Mouse (Mus musculus): Measurements from ENCODE around the gene Rbm45.

Gene Rbm45

DNA sequence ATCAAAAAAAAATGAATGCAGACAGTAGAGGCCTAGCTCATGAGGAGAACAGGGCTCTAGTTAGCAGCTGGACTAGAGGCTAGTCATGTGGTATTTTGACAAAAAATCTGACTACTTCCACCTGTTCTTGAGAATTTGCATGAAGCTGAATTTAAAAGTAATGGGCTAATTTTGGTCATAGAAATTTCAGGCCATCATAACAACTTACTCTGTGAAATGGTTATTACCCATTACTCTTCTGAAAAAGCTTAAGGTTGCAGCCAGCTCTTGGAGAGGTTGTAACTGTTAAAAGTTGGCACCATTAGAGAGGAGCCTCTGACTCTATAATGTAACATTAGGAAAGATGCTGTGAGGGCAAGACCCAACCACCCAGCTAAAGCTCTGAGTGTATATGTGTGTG, 16.7 kb downstream of the Rbm45 start:
- DNase-seq (ENCODE audit: low spot score) = no peak

DNA sequence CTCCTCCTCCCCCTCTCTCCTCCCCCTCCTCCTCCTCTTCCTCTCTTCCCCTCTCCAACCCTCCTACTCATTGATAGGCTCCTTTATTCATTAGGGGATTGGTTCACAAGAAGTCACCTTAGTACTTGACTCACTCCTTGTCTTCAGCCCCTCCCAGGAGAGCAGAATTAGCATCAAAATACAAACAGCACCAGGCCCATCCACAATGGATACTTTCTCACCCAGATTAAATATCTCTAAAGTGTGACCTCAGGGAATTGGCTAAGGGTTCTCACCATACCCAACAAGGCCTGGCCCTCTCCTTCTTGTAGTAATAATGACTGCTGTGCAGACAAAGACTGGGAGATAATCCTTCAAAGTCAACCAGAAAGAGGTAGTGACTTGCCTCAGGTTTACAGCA, 30.4 kb downstream of the Rbm45 start:
- no peak for DNase-seq (ENCODE audit: low spot score)

DNA sequence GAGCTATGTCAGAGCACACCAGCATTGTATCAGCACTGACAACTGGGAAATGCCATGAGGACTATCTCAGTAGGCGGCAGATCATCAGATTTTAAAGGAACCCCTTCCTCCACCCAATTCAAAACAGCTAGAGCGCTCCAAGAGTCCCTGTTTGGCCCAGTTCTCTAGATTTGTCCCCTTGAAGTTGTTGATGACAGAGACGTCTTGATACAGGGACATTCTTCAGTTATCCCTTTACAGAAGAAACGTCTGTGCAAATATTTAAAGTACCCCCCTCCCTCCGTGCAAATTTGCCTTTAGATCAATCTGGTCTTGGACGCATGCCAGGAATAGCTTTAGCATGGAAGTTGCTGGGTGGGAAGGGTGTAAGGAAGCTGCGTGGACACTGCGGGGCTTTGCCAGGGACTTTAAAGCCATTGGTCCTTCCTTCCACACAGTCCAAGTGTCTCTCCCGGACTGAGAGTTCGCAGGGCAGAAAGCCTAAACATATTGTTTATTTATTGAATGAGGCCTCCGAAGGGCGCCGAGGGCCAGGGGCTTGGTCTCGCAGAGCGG, 35.9 kb downstream of the Rbm45 start:
- no peak for DNase-seq (ENCODE audit: low spot score)

DNA sequence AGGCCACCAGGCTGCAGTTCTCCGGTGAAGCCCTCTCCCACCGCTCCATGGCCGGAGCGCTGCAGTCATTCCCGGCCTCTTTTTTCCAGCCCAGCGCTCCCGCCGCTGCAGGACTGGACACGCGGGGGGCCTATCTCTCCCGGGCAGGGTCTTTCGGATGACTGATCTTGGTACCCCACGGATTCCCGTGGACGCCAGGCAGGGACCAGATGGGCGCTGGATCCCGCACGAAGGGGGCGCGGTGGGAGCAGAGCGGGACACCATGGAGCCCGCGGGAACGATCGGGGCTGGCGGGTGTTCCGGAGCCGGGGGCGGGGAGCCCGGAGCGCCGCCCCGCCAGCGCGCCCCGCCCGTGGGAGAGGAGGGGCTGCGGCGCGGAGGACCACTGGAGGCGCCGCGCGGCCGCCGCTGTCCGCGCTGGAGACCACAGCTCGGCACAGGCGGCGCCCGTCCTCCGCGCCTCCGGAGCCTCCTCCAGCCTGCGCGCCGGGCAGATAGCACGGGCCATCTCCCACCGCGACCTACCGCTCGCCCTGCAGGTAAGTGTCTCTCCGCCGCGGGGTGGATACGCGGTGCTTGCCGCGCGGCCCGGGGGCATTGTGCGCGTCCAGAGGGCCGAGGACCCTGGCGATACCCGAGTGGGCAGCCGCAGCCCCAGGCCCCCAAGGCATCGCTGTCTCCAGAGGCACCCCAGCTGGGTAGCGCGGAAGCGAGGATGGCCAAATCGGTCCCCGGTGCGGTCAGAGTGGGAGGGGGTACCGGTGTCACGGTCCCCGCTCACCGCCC, 36.6 kb downstream of the Rbm45 start, which contains the start of gene Osbpl6:
TSS of gene Osbpl6 (plus strand) at position 358 of the 786 bp plus-strand sequence.
- DNase-seq (ENCODE audit: low spot score) = peak; percentile 84

DNA sequence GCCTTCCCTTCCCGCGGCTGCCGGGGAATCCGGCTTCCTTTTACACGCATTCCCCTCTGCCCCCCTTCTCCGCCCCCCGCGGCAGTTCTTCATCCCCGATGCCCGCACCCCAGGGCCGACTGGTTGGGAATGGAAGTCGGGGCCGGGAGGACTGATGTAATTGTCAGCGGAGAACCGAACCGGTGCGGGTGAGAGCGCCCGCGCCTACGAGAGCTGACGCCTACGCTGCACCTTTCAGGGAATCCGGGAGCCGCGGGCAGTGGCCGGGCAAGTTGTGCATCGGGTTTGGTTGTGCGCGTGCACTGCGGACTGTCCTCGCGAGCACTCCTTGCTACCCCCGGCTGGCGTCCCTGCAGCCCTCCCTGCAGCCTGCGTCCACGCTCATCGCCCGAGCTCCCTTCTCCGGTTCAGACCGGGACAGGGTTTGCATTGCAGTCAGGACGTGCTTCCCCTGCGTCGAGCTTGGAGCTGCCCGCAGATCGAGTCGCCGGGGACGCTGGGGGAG, 37.2 kb downstream of the Rbm45 start:
- DNase-seq (ENCODE audit: low spot score) = peak; percentile 74

DNA sequence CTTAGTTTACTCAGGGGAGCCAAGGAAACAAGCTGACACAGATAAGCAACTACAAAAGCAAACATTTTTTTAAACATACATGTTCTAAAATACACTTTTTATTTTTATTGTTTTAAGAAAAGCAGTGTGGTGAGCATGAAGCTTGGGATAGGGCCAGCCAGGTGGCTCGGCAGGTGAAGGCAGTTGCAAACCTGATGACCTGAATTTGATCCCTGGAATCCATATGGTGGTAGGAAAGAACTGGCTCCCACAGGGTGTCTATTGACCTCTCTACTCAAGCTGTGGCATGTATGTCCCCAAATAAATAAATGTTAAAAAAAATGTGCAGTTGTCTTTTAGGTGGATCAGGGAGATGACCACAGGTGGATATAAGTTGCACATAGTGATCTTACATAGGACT, 39.7 kb downstream of the Rbm45 start:
- no peak for DNase-seq (ENCODE audit: low spot score)

DNA sequence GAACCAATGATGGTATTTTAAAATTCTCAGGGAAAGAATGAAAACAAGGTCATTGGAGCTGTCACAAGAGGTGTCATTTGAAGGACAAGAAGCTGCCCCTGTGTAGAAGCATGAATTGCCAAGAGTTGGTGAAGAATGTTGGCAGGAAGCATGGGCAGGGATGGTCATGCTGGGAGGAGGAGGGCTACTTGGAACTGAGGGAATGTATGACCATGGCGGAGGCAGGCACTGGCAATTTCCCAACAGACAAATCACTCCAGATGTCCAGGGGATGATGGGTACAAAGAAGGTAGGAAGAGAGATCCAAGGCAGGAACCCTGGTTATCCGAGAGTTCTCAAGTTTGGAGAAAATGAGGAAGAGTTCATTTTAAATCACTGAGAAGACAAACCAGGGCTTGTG, 40.2 kb downstream of the Rbm45 start:
- no peak for DNase-seq (ENCODE audit: low spot score)

DNA sequence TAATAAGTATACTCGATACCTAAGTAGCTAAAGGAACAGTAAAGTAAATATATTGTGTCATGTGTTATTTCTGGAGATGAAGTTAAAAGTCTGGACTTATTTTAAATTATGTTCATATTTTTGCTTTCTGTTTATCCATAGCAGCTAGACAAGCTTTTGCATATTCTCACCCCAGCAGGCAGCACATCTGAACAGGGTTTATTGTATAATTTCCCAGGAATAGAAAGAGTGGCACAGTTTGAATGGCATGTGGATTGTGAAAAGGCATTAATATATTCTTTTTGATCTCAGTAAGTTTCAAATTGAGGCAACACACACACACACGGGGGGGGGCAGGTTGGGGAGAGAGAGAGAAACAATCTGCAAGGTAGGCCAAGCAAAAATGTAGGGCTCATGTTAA, 43.1 kb downstream of the Rbm45 start:
- DNase-seq (ENCODE audit: low spot score) = no peak

DNA sequence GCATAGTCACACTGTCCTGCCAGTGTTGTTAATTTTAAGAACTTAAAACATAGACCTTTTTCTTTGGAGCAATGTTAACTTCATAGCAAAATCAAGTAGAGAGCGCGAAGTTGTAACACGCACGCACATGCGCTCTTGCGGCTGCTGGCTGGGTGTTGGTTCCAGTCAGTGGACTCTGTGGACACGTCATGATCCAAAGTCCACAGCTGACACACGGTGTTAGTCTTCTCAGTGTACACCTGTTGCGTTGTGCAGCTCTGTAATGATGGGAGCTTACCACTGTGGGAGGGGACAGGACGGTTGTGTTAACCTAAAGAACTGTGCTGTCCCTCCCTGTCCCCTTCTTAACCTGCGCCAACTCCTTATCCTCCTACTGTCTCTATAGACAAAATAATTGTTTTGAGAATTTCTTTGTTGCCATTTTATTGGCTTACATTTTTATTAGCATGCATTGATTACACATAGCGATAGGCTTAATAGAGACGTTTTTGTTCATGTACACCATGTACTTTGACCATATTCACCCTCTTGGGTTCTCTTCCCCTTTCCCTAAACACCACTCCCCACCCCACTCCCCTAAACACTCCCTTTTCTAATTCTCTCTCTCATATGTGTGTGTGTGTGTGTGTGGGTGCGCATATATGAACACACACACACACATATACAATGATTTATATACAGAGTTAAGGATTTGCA, 47.8 kb downstream of the Rbm45 start:
- DNase-seq (ENCODE audit: low spot score) = no peak

DNA sequence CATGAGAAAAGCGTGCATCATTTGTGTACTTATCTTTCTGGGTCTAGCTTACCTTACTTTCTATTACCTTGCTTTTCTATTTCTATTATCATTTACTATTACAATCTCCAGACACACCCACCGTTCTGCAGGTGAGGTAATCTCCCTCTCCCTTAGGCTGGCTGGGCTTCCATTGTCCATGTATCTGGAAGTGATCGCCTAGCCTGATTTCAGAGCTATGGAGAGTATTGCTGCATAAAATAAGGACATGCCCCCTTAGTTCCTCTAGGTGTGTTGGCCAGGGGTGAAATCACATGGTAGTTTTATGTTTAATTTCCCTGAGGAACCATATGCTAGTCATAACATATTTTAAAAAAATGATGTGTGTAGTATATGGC, 48.3 kb downstream of the Rbm45 start:
- no peak for DNase-seq (ENCODE audit: low spot score)

DNA sequence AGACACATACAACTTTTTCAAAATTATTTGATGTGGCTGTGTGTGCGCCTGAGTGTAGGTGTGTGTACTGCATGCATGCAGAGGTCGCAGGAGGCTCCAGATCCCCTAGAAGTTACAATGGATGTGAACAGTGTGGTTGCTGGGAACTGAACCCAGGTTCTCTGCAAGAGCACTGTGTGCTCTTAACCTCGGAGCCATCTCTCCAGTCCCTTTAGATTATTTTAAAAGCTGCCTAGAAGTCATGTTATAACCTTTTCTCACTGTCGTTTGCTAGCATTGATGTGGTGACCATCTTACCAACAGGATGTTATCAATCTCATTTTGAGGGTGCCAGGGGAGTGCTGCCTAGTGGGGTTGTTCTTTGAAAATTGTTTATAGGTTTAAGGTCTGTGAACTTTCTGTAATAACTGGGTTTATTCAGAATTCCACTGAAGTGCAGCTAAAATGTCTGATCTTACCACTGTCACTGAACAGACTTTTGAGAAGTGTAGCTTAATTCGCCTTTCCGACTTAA, 51.7 kb downstream of the Rbm45 start:
- no peak for DNase-seq (ENCODE audit: low spot score)

DNA sequence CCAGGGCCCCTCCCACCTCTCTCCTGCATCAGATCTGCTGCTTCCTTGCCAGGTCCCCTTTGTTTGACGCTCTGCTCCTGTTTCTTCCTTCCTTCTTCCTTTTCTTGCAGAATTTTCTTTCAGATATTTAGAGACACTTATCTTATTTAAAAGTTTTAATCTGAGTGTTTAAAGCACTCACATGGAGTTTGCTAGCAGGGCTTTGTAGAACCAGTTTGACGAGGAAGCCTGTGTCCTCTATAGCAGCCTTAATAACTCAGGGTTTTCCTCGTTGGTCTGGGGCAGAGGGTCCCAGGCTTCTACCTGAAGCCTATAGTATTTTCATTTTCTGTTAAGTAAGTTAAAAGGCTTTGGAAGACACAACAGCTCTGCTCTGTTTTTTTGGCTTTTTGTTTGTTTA, 57.0 kb downstream of the Rbm45 start:
- DNase-seq (ENCODE audit: low spot score) = no peak

DNA sequence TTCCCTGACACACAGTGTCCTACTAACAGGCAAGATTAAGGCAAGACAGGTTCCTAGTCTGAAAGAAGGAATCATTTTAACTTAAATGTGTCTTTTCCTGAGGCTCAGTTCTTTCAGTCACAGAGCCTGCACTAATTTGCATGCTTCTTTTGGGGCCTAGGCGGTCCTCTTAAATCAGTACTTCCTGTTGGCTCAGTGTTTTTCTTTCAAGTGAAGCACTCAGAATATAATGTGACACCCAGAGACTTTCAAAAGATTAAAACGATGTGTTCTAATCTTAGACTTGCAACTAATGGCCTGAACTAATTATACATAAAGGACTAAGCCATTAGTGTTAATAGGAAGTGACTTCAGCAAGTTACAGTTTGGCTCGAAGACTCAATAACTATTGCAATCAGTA, 59.5 kb downstream of the Rbm45 start:
- no peak for DNase-seq (ENCODE audit: low spot score)

DNA sequence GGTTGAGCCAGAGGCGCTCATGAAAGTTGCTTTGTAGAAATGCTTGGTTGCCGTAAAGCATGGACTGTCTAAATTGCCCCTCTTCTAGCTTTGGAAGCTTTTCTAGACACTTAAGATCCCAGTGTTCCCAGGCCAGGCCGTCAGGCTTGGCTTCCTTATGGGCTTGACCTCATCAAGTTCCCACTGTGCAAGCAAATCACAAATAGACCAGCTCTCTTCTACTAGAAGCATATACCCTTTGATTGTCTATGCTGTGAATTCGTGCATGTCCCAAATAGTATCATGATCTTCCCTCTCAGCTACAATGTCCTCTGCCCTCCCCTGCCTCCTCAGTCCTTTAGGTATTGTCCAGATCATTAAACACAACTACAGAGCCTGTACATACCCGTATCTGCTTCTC, 60.1 kb downstream of the Rbm45 start:
- peak; percentile 3 for DNase-seq (ENCODE audit: low spot score)

DNA sequence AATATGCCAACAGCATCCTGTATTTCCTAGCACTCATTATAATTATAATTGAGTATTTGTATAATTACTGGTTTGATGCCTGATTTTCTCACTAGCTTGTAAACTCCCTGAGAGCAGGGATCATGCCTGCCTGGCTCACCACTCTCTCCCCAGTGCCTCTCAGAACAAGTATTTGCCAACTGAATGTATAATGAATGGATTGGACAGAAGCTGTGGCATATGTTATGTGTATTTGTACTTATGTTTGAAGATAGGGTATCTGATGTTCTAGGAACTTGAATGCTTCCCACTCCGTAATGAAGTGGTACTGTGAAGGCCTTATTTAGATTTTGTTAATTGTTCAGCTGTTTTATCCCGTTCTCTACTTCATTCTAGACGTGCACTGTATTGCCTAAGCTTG, 60.8 kb downstream of the Rbm45 start:
- DNase-seq (ENCODE audit: low spot score) = no peak
